In genomic region chr6:3590289-3590904, GRCm38 (mm10) we compare ENCODE assay signal across 14 mouse cellular contexts.
"Had no signal": no experiment of that assay in that cellular context is flagged by ENCODE, and none has a peak within 500 bp of the region (broad histone marks: within the 10 kb centered on the region; RNA-seq: fewer than 3 reads in every experiment).

No protein-coding gene starts in this region.

- DNase-seq: kidney, postnatal 10 days; kidney, postnatal 4 days; lung, adult 2 months; lung, postnatal 36 days; right cerebral cortex, postnatal 14 days; thymus, adult 18-20 months; thymus, postnatal 14 days had no signal

- H3K9ac ChIP-seq: limb, embryonic 12.5 days; liver, embryonic 15.5 days; midbrain, embryonic 12.5 days had no signal

- H3K27ac ChIP-seq: layer of hippocampus, adult 2 months; limb, embryonic 12.5 days; liver, embryonic 15.5 days; midbrain, embryonic 12.5 days had no signal

- ATAC-seq: intestine, postnatal 0 days; lung, postnatal 0 days had no signal

- H3K27me3 ChIP-seq: limb, embryonic 12.5 days; liver, embryonic 15.5 days; megakaryocyte, embryonic 14.5 days; midbrain, embryonic 12.5 days had no signal

- H3K36me3 ChIP-seq: liver, embryonic 15.5 days had no signal

- H3K4me2 ChIP-seq: limb, embryonic 12.5 days; liver, embryonic 15.5 days; midbrain, embryonic 12.5 days had no signal

- H3K4me3 ChIP-seq: layer of hippocampus, adult 2 months; limb, embryonic 12.5 days; liver, embryonic 15.5 days; megakaryocyte, embryonic 14.5 days; midbrain, embryonic 12.5 days had no signal

- H3K4me1 ChIP-seq: limb, embryonic 12.5 days; liver, embryonic 15.5 days; midbrain, embryonic 12.5 days had no signal

- H3K9me3 ChIP-seq: limb, embryonic 12.5 days; liver, embryonic 15.5 days; megakaryocyte, embryonic 14.5 days; midbrain, embryonic 12.5 days had no signal
